Mouse (Mus musculus) ES-E14 (cell line): ENCODE measurements at regions not wholly inside any gene's neighbourhood (a gene's known extent, or its start where the extent isn't known, plus 50 kb on each side); places are given as distances from the start of the nearest gene placed in this dataset.

ENCODE experiments used
- DNase-seq: peaks from one replicate; pipeline ENCODE4 v3.0.0-alpha.2; 2013; ENCODE audit warnings: low read depth, low spot score
- H3K27ac ChIP-seq: 2 replicates; pipeline ENCODE4 v1.5.1; 2012; ENCODE audit warnings: low read depth, mild to moderate bottlenecking, low read length, moderate library complexity, mixed read lengths; ENCODE audit not compliant: poor library complexity, insufficient read depth, severe bottlenecking
- H3K36me3 ChIP-seq: 2 replicates; pipeline ENCODE4 v1.6.1; 2012; ENCODE audit warnings: mild to moderate bottlenecking, low read length, moderate library complexity, mixed read lengths; ENCODE audit not compliant: control insufficient read depth, poor library complexity, insufficient read depth, severe bottlenecking
- H3K4me1 ChIP-seq, 2 experiments: fragments of 150-350 bp in 1 of 2; sonication (generic) in 1 of 2; 2 replicates each; pipeline ENCODE4 v1.6.1; 2012; ENCODE audit warnings: low read length in 2 of 2, mild to moderate bottlenecking in 1 of 2, mixed read lengths in 1 of 2; ENCODE audit not compliant: control insufficient read depth in 2 of 2, insufficient read depth in 2 of 2, poor library complexity in 1 of 2
- H3K4me3 ChIP-seq, 2 experiments: fragments of 150-350 bp in 1 of 2; sonication (generic) in 1 of 2; 2 replicates each; pipeline ENCODE4 v1.5.1; 2012; ENCODE audit warnings: low read length in 2 of 2, low read depth in 1 of 2, mild to moderate bottlenecking in 1 of 2, mixed read lengths in 1 of 2; ENCODE audit not compliant: insufficient read depth in 1 of 2, poor library complexity in 1 of 2, severe bottlenecking in 1 of 2
- H3K9ac ChIP-seq: 2 replicates; pipeline ENCODE4 v1.6.1; 2012; ENCODE audit warnings: low read depth, mild to moderate bottlenecking, low read length, mixed read lengths; ENCODE audit not compliant: poor library complexity, insufficient read depth, severe bottlenecking
- H3K9me3 ChIP-seq: fragments of 150-350 bp; sonication (generic); 2 replicates; pipeline ENCODE4 v1.6.1; 2012; ENCODE audit warnings: low read depth, mild to moderate bottlenecking, low read length; ENCODE audit not compliant: control insufficient read depth, insufficient read depth
- CHD2 ChIP-seq: IDR thresholded peaks from 2 replicates; pipeline ENCODE4 v1.6.1; 2014; ENCODE audit warnings: mild to moderate bottlenecking, low read depth, low read length, inconsistent platforms
- HCFC1 ChIP-seq: IDR thresholded peaks from 2 replicates; pipeline ENCODE4 v1.6.1; 2012; ENCODE audit warnings: low read length, inconsistent platforms, borderline replicate concordance; ENCODE audit not compliant: insufficient read depth
- MAFK ChIP-seq: IDR thresholded peaks from 2 replicates; pipeline ENCODE4 v1.6.1; 2014; ENCODE audit warnings: mild to moderate bottlenecking, low read depth, low read length, inconsistent platforms; ENCODE audit not compliant: insufficient read depth
- ZC3H11A ChIP-seq: IDR thresholded peaks from 2 replicates; pipeline ENCODE4 v1.6.1; 2012; ENCODE audit warnings: low read depth, mild to moderate bottlenecking, inconsistent platforms, low read length, borderline replicate concordance
- ZNF384 ChIP-seq: IDR thresholded peaks from 2 replicates; pipeline ENCODE4 v1.6.1; 2012; ENCODE audit warnings: low read depth, low read length, inconsistent platforms
- in situ Hi-C, 2 experiments: fragments of 600-800 bp; cut with MboI; formaldehyde crosslinking; loops; one replicate each; pipeline ENCODE4 v1.15.1; 2025; ENCODE audit warnings: low sequenced_read_pairs in 2 of 2, inconsistent platforms in 1 of 2; ENCODE audit not compliant: unreplicated experiment in 2 of 2

GRCm38 (mm10) chr13:37481514-37481913, 136.5 kb downstream of the Ly86 start:
- Histone ChIP-seq H3K36me3 (no peaks in the 10 kb centered on the region), H3K4me3 (no peak overlapping the region), H3K9me3 (no peaks in the 10 kb centered on the region), H3K4me1 (peaks cover 7 to 28% of the 10 kb centered on the region in 2 experiments; a peak in 3 of 4 replicates), H3K27ac (no peak overlapping the region; the same call in 1 of the 2 replicates), H3K9ac (no peak overlapping the region)
- no peak for TF ChIP-seq MAFK
- no peak for TF ChIP-seq ZNF384
- TF ChIP-seq ZC3H11A = no peak
- no peak for TF ChIP-seq CHD2
- no peak for TF ChIP-seq HCFC1
- in situ Hi-C loops = no loop called here
- no peak for DNase-seq

- Histone ChIP-seq H3K9ac (no peak overlapping the region), H3K4me1 (peaks cover 5 to 28% of the 10 kb centered on the region in 2 experiments; a peak in 3 of 4 replicates), H3K36me3 (no peaks in the 10 kb centered on the region), H3K4me3 (no peak overlapping the region), H3K9me3 (no peaks in the 10 kb centered on the region), H3K27ac (no peak overlapping the region)
- TF ChIP-seq MAFK (no peak), HCFC1 (no peak), ZNF384 (no peak), CHD2 (no peak), ZC3H11A (no peak)
- DNase-seq = no peak
- in situ Hi-C loops = no loop called here
Observed at GRCm38 (mm10) chr13:37482038-37482437, 137.0 kb downstream of the Ly86 start.

- H3K9ac ChIP-seq = no peak overlapping the region
- no peaks in the 10 kb centered on the region for H3K36me3 ChIP-seq
- DNase-seq = no peak
- H3K4me3 ChIP-seq = peak overlapping the region in 1 of 2 experiments; percentile 46; a peak in 1 of 4 replicates
- in situ Hi-C loops = no loop called here
- no peaks in the 10 kb centered on the region for H3K9me3 ChIP-seq
- no peak overlapping the region for H3K27ac ChIP-seq
- peaks cover 4 to 23% of the 10 kb centered on the region in 2 experiments; a peak in 3 of 4 replicates for H3K4me1 ChIP-seq
- TF ChIP-seq MAFK (no peak), HCFC1 (no peak), CHD2 (no peak), ZNF384 (no peak), ZC3H11A (no peak)
Observed at GRCm38 (mm10) chr13:37482589-37482988, 137.6 kb downstream of the Ly86 start.

- in situ Hi-C loops = no loop called here
- DNase-seq = no peak
- H3K4me3 ChIP-seq = peak overlapping the region; percentile 38 to 46; a peak in 2 of 4 replicates
Observed at GRCm38 (mm10) chr13:37483010-37483855, 138.2 kb downstream of the Ly86 start.

More at GRCm38 (mm10) chr13:37483010-37483855, 138.2 kb downstream of the Ly86 start:
- Histone ChIP-seq H3K4me1 (peaks cover 4 to 21% of the 10 kb centered on the region in 2 experiments; a peak in 2 of 4 replicates), H3K36me3 (no peaks in the 10 kb centered on the region), H3K9ac (no peak overlapping the region), H3K9me3 (no peaks in the 10 kb centered on the region), H3K27ac (no peak overlapping the region)
- TF ChIP-seq CHD2 = no peak
- TF ChIP-seq MAFK = no peak
- no peak for TF ChIP-seq ZNF384
- no peak for TF ChIP-seq HCFC1
